Mouse (Mus musculus): ENCODE measurements at regions not wholly inside any gene's neighbourhood (a gene's known extent, or its start where the extent isn't known, plus 50 kb on each side); places are given as distances from the start of the nearest gene placed in this dataset.

- no peak for DNase-seq
These were observed 469.8 kb upstream of the Syt1 start for GRCm38 (mm10) chr10:109480551-109480950.

- DNase-seq, result no peak
These were observed 469.2 kb upstream of the Syt1 start for GRCm38 (mm10) chr10:109479941-109480340.

GRCm38 (mm10) chr10:109466516-109466915, 455.7 kb upstream of the Syt1 start:
- no peak for DNase-seq

- DNase-seq, result no peak
These were observed 420.3 kb upstream of the Syt1 start for GRCm38 (mm10) chr10:109431112-109431511.

GRCm38 (mm10) chr10:109427878-109428277, 417.1 kb upstream of the Syt1 start:
- no peak for DNase-seq

- DNase-seq, result no peak
These were observed 396.2 kb upstream of the Syt1 start for GRCm38 (mm10) chr10:109407011-109407410.

GRCm38 (mm10) chr10:109405116-109405685, 394.4 kb upstream of the Syt1 start:
- no peak for DNase-seq

- DNase-seq, result no peak
These were observed 373.0 kb upstream of the Syt1 start for GRCm38 (mm10) chr10:109383758-109384157.

- DNase-seq, result no peak
These were observed 368.1 kb upstream of the Syt1 start for GRCm38 (mm10) chr10:109378846-109379245.

- no peak for DNase-seq
These were observed 349.4 kb upstream of the Syt1 start for GRCm38 (mm10) chr10:109360161-109360560.

- DNase-seq, result no peak
These were observed 348.0 kb upstream of the Syt1 start for GRCm38 (mm10) chr10:109358812-109359211.

GRCm38 (mm10) chr10:109332846-109333386, 322.1 kb upstream of the Syt1 start:
- no peak for DNase-seq

GRCm38 (mm10) chr10:109309286-109309685, 298.5 kb upstream of the Syt1 start:
- no peak for DNase-seq

GRCm38 (mm10) chr10:109300199-109300598, 289.4 kb upstream of the Syt1 start:
- no peak for DNase-seq

GRCm38 (mm10) chr10:109299785-109300184, 289.0 kb upstream of the Syt1 start:
- DNase-seq, result no peak

GRCm38 (mm10) chr10:109283348-109283747, 272.6 kb upstream of the Syt1 start:
- DNase-seq, result no peak

- DNase-seq, result no peak
These were observed 239.0 kb upstream of the Syt1 start for GRCm38 (mm10) chr10:109249781-109250180.

GRCm38 (mm10) chr10:109246328-109246727, 235.5 kb upstream of the Syt1 start:
- DNase-seq, result no peak

GRCm38 (mm10) chr10:109237026-109237425, 226.2 kb upstream of the Syt1 start:
- DNase-seq, result no peak

- no peak for DNase-seq
These were observed 216.2 kb upstream of the Syt1 start for GRCm38 (mm10) chr10:109226989-109227388.

GRCm38 (mm10) chr10:109188761-109189503, 178.2 kb upstream of the Syt1 start:
- DNase-seq, result no peak

- DNase-seq, result no peak
These were observed 177.5 kb upstream of the Syt1 start for GRCm38 (mm10) chr10:109188252-109188651.

GRCm38 (mm10) chr10:109185243-109185642, 174.5 kb upstream of the Syt1 start:
- no peak for DNase-seq

GRCm38 (mm10) chr10:109180527-109180926, 169.7 kb upstream of the Syt1 start:
- DNase-seq, result no peak

All from adrenal gland, postnatal 10 days (tissue).